Mouse (Mus musculus) R1 (cell line): Measurements from ENCODE around the gene Lrp6.

ENCODE experiments used
- DNase-seq: peaks from one replicate; pipeline ENCODE4 v3.0.0-alpha.2; 2018; ENCODE audit warnings: low read depth, low spot score

Lrp6 gene

GRCm38 (mm10) chr6:134436955-134437354 is 129.8 kb downstream of the Lrp6 start:
- no peak for DNase-seq

- DNase-seq = no peak
Observed at GRCm38 (mm10) chr6:134434866-134435390, 131.8 kb downstream of the Lrp6 start.

- no peak for DNase-seq
Observed at GRCm38 (mm10) chr6:134434044-134434443, 132.7 kb downstream of the Lrp6 start.

- DNase-seq = no peak
Observed at GRCm38 (mm10) chr6:134433281-134433680, 133.5 kb downstream of the Lrp6 start.

- no peak for DNase-seq
Observed at GRCm38 (mm10) chr6:134431583-134431982, 135.2 kb downstream of the Lrp6 start.

GRCm38 (mm10) chr6:134430161-134430799 is 136.5 kb downstream of the Lrp6 start:
- no peak for DNase-seq

- DNase-seq = no peak
Observed at GRCm38 (mm10) chr6:134428455-134428854, 138.3 kb downstream of the Lrp6 start.

GRCm38 (mm10) chr6:134427165-134427564 is 139.6 kb downstream of the Lrp6 start:
- no peak for DNase-seq

- peak; percentile 86 for DNase-seq
Observed at GRCm38 (mm10) chr6:134425216-134425717, 141.5 kb downstream of the Lrp6 start.

- DNase-seq = no peak
Observed at GRCm38 (mm10) chr6:134421921-134422320, 144.8 kb downstream of the Lrp6 start.

- DNase-seq = no peak
Observed at GRCm38 (mm10) chr6:134420375-134420774, 146.4 kb downstream of the Lrp6 start.

- peak; percentile 30 for DNase-seq
Observed at GRCm38 (mm10) chr6:134417886-134418285, 148.9 kb downstream of the Lrp6 start.

- DNase-seq = peak; percentile 54
Observed at GRCm38 (mm10) chr6:134416556-134417105, 150.1 kb downstream of the Lrp6 start.

- no peak for DNase-seq
Observed at GRCm38 (mm10) chr6:134414532-134414883, 152.3 kb downstream of the Lrp6 start.

GRCm38 (mm10) chr6:134413706-134414531 is 152.8 kb downstream of the Lrp6 start:
- DNase-seq = peak; percentile 58

- DNase-seq = peak; percentile 66
Observed at GRCm38 (mm10) chr6:134407226-134407625, 159.5 kb downstream of the Lrp6 start.

GRCm38 (mm10) chr6:134403684-134404070 is 163.1 kb downstream of the Lrp6 start:
- DNase-seq = no peak

GRCm38 (mm10) chr6:134402914-134403683 is 163.7 kb downstream of the Lrp6 start:
- peak; percentile 93 for DNase-seq
